Mouse (Mus musculus): ENCODE results near the gene Eprs.

- no peak for TF ChIP-seq CTCF (IDR thresholded peaks at IDR 0.05)
- no peak for TF ChIP-seq EP300 (IDR thresholded peaks at IDR 0.05)
These were observed 48.3 kb upstream of the Eprs start for GRCm38 (mm10) chr1:185314546-185314945.

Measured in lung, postnatal 0 days (tissue).